In the genomic region with DNA sequence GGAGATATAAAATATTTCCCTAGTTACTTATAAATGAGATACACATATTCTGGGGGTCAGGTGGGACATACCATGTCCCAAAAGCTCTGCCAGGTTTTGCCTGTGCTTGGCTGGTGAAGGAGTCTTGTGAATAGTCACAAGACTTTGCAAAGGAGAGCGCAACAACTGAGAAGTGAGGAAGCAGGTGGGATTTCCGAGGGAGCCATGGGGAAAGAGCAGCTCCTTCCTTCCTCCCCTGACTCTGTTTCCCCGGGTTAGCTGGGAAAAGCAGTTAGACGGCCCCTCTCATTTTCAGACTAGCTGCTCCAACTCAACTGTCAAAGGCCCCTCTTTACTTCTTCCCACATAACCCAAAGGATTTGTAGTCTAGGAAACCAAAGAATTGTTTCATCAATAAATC, we compare ENCODE assay signal across 22 mouse cellular contexts. TPM values are rescaled to one million over a fixed set of nuclear protein-coding genes. Genes with fewer than 3 reads are reported as not detected.
"Had no signal": no experiment of that assay in that cellular context is flagged by ENCODE, and none has a peak within 500 bp of the region (broad histone marks: within the 10 kb centered on the region; RNA-seq: fewer than 3 reads in every experiment).

No protein-coding gene starts in this region.

- DNase-seq: left cerebral cortex, postnatal 4 days; liver; liver, embryonic 13.5 days; liver, postnatal 0 days; lung, adult 18-20 months; lung, adult 2 months; lung, embryonic 14.5 days; lung, postnatal 10 days; lung, postnatal 14 days; lung, postnatal 36 days; lung, postnatal 4 days; midbrain, embryonic 14.5 days had no signal

RNA-seq across cellular contexts. Expression of gene Riiad1, which starts 17.0 kb away (rescaled TPM):
- total RNA-seq: liver, adult 2 months had no signal

RNA-seq across cellular contexts. Expression of gene Celf3, which starts 19.1 kb away (rescaled TPM):
- total RNA-seq: liver, adult 2 months; megakaryocyte, adult 5-6 weeks; megakaryocyte-erythroid progenitor cell, adult 5-6 weeks; monocyte, adult 5-6 weeks had no signal

RNA-seq across cellular contexts. Expression of gene Oaz3, which starts 53.4 kb away (rescaled TPM):
- total RNA-seq: left cerebral cortex, postnatal 10 days; left cerebral cortex, postnatal 14 days; left cerebral cortex, postnatal 25 days; left cerebral cortex, postnatal 36 days; left cerebral cortex, postnatal 4 days; megakaryocyte progenitor cell, adult 5-6 weeks; megakaryocyte, adult 5-6 weeks; megakaryocyte-erythroid progenitor cell, adult 5-6 weeks; midbrain, postnatal 0 days; monocyte, adult 5-6 weeks had no signal
